Mouse (Mus musculus): ENCODE measurements around the gene Ebf1.

- no peak for TF ChIP-seq GATA1 (IDR thresholded peaks at IDR 0.05; ENCODE audit: borderline replicate concordance, low read length)
- no peak for TF ChIP-seq FLI1 (IDR thresholded peaks at IDR 0.05; ENCODE audit: low read length)
Measured at GRCm38 (mm10) chr11:44756321-44756720, 139.2 kb downstream of the Ebf1 start.
